Mouse (Mus musculus): ENCODE results near the gene Ifna11. TPM values are rescaled to one million over a fixed set of nuclear protein-coding genes. Genes with fewer than 3 reads are reported as not detected.
"Not testable (repeated sequence)": the region's sequence is repeated elsewhere in the genome, so short reads cannot be mapped to it uniquely, and the experiment has no call there.

Ifna11 gene
- total RNA-seq (2021): not detected

DNA sequence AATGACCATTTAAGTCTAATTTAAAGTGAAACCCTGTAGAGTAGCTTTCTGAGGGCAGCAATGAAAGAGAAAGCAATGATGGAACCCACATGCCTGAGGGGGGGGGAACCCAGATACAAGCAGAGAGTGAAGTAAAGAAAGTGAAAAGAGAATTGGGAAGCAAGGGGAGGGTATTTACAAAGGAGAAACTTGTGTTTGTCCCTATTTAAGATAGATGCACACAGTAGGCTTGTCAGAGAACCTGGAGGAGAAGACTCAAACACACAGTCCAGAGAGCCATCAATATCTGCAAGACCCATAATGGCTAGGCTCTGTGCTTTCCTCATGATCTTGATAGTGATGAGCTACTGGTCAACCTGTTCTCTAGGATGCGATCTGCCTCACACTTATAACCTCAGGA, at the start of gene Ifna11:
Ifna11 (plus strand) TSS at position 301 of the 400 bp plus-strand sequence.
- no peak for DNase-seq (ENCODE audit: extremely low spot score in 1 of 2, low spot score in 1 of 2)

DNA sequence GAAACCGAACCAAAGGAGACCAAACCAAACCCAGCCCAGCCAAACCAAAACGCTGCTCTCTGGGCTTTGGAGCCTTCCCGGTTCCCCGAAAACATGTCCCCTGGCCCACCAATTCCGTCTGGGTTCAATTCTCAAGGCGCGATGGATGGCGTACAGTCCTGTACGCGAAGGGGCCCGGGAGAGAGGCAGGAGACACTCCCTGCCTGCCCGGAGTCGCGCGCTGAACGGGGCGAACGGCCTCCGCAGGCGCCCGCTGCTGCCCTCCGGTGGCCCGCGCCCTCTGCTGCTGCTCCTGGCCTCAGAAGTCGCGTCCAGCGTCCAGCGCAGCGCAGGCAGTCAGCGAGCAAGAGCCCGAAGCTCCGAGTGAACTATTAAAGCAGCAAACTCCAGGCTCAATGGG, 46.2 kb upstream of the Ifna11 start, which contains the start of gene Gm13290:
Gm13290 (plus strand) TSS at position 301 of the 400 bp plus-strand sequence.
- not testable (repeated sequence) for DNase-seq (ENCODE audit: extremely low spot score in 1 of 2, low spot score in 1 of 2)

DNA sequence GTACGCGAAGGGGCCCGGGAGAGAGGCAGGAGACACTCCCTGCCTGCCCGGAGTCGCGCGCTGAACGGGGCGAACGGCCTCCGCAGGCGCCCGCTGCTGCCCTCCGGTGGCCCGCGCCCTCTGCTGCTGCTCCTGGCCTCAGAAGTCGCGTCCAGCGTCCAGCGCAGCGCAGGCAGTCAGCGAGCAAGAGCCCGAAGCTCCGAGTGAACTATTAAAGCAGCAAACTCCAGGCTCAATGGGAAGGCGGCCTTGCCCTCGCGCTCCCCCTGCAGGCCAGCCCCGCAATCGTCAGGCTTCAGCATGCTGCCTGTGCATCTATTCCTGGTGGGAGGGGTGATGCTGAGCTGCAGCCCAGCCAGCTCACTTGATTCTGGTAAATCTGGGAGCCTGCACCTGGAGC, 43.1 kb upstream of the Ifna11 start, which contains the start of gene Gm13289:
Gm13289 (plus strand) TSS at position 301 of the 400 bp plus-strand sequence.
- DNase-seq (ENCODE audit: extremely low spot score in 1 of 2, low spot score in 1 of 2): not testable (repeated sequence)

DNA sequence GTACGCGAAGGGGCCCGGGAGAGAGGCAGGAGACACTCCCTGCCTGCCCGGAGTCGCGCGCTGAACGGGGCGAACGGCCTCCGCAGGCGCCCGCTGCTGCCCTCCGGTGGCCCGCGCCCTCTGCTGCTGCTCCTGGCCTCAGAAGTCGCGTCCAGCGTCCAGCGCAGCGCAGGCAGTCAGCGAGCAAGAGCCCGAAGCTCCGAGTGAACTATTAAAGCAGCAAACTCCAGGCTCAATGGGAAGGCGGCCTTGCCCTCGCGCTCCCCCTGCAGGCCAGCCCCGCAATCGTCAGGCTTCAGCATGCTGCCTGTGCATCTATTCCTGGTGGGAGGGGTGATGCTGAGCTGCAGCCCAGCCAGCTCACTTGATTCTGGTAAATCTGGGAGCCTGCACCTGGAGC, 40.2 kb upstream of the Ifna11 start, which contains the start of gene Gm13272:
Gm13272 (plus strand) TSS at position 301 of the 400 bp plus-strand sequence.
- DNase-seq (ENCODE audit: extremely low spot score in 1 of 2, low spot score in 1 of 2): not testable (repeated sequence)

DNA sequence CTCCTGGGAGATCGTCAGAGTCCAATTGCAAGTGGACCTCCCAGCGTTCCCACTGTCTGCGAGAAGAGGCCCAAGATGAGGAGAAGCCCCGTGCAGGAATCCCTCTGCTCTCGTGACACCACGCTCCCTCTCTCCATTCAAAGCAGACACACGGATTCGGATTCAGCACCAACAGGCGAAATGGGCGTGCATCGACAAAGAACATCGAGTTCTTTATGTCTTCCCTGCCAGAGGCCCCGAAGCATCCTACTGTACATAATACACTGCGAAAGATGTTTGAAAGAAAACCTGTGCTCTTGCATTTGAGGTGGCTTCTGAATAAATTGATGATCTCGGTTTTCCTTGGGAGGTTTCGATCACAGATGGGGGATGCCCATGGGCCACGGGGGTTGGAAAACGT, 39.4 kb upstream of the Ifna11 start:
- not testable (repeated sequence) for DNase-seq (ENCODE audit: extremely low spot score in 1 of 2, low spot score in 1 of 2)

DNA sequence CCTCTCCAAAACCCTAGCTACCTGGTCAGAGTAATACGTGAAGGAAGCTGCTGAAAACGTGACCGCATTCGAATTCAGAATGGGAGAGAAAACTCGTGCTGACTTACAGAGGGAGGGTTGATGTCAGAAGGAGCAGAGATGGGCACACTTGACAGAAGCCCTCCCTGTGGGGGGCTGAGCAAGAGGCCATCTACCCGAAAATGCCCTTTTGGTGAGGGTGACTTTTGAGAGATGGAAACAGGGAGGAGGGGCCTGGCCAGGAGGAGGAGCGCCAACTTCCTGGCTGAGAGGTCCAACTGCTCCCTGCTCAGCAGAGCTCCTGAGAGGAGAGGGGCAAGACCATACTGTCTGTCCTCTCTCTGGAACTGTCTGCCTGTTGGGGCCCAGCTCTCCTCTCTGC, 37.9 kb upstream of the Ifna11 start, which contains the start of gene Ifnz:
Ifnz (plus strand) TSS at position 301 of the 400 bp plus-strand sequence.
- not testable (repeated sequence) for DNase-seq (ENCODE audit: extremely low spot score in 1 of 2, low spot score in 1 of 2)

DNA sequence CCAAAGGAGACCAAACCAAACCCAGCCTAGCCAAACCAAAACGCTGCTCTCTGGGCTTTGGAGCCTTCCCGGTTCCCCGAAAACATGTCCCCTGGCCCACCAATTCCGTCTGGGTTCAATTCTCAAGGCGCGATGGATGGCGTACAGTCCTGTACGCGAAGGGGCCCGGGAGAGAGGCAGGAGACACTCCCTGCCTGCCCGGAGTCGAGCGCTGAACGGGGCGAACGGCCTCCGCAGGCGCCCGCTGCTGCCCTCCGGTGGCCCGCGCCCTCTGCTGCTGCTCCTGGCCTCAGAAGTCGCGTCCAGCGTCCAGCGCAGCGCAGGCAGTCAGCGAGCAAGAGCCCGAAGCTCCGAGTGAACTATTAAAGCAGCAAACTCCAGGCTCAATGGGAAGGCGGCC, 37.4 kb upstream of the Ifna11 start:
- not testable (repeated sequence) for DNase-seq (ENCODE audit: extremely low spot score in 1 of 2, low spot score in 1 of 2)

DNA sequence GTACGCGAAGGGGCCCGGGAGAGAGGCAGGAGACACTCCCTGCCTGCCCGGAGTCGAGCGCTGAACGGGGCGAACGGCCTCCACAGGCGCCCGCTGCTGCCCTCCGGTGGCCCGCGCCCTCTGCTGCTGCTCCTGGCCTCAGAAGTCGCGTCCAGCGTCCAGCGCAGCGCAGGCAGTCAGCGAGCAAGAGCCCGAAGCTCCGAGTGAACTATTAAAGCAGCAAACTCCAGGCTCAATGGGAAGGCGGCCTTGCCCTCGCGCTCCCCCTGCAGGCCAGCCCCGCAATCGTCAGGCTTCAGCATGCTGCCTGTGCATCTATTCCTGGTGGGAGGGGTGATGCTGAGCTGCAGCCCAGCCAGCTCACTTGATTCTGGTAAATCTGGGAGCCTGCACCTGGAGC, 34.4 kb upstream of the Ifna11 start, which contains the start of gene Gm13276:
Gm13276 (plus strand) TSS at position 301 of the 400 bp plus-strand sequence.
- not testable (repeated sequence) for DNase-seq (ENCODE audit: extremely low spot score in 1 of 2, low spot score in 1 of 2)

DNA sequence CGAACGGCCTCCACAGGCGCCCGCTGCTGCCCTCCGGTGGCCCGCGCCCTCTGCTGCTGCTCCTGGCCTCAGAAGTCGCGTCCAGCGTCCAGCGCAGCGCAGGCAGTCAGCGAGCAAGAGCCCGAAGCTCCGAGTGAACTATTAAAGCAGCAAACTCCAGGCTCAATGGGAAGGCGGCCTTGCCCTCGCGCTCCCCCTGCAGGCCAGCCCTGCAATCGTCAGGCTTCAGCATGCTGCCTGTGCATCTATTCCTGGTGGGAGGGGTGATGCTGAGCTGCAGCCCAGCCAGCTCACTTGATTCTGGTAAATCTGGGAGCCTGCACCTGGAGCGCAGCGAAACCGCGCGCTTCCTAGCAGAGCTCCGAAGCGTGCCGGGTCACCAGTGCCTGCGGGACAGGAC, 31.4 kb upstream of the Ifna11 start, which contains the start of gene Gm13277:
Gm13277 (plus strand) TSS at position 231 of the 400 bp plus-strand sequence.
- DNase-seq (ENCODE audit: extremely low spot score in 1 of 2, low spot score in 1 of 2): peak; percentile 13 to 53

DNA sequence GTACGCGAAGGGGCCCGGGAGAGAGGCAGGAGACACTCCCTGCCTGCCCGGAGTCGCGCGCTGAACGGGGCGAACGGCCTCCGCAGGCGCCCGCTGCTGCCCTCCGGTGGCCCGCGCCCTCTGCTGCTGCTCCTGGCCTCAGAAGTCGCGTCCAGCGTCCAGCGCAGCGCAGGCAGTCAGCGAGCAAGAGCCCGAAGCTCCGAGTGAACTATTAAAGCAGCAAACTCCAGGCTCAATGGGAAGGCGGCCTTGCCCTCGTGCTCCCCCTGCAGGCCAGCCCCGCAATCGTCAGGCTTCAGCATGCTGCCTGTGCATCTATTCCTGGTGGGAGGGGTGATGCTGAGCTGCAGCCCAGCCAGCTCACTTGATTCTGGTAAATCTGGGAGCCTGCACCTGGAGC, 28.5 kb upstream of the Ifna11 start, which contains the start of gene Gm13278:
Gm13278 (plus strand) TSS at position 301 of the 400 bp plus-strand sequence.
- not testable (repeated sequence) for DNase-seq (ENCODE audit: extremely low spot score in 1 of 2, low spot score in 1 of 2)

DNA sequence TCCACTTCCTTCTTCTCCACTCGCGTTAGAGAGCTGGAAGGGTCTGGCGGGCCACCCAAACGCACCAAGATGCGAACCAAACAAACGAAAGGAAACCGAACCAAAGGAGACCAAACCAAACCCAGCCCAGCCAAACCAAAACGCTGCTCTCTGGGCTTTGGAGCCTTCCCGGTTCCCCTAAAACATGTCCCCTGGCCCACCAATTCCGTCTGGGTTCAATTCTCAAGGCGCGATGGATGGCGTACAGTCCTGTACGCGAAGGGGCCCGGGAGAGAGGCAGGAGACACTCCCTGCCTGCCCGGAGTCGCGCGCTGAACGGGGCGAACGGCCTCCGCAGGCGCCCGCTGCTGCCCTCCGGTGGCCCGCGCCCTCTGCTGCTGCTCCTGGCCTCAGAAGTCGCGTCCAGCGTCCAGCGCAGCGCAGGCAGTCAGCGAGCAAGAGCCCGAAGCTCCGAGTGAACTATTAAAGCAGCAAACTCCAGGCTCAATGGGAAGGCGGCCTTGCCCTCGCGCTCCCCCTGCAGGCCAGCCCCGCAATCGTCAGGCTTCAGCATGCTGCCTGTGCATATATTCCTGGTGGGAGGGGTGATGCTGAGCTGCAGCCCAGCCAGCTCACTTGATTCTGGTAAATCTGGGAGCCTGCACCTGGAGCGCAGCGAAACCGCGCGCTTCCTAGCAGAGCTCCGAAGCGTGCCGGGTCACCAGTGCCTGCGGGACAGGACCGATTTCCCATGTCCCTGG, 25.7 kb upstream of the Ifna11 start, which contains the start of gene Gm13275:
Gm13275 (plus strand) TSS at position 552 of the 740 bp plus-strand sequence.
- peak; percentile 56 to 73 for DNase-seq (ENCODE audit: extremely low spot score in 1 of 2, low spot score in 1 of 2)

DNA sequence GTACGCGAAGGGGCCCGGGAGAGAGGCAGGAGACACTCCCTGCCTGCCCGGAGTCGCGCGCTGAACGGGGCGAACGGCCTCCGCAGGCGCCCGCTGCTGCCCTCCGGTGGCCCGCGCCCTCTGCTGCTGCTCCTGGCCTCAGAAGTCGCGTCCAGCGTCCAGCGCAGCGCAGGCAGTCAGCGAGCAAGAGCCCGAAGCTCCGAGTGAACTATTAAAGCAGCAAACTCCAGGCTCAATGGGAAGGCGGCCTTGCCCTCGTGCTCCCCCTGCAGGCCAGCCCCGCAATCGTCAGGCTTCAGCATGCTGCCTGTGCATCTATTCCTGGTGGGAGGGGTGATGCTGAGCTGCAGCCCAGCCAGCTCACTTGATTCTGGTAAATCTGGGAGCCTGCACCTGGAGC, 22.7 kb upstream of the Ifna11 start, which contains the start of gene Gm13279:
Gm13279 (plus strand) TSS at position 301 of the 400 bp plus-strand sequence.
- not testable (repeated sequence) for DNase-seq (ENCODE audit: extremely low spot score in 1 of 2, low spot score in 1 of 2)

DNA sequence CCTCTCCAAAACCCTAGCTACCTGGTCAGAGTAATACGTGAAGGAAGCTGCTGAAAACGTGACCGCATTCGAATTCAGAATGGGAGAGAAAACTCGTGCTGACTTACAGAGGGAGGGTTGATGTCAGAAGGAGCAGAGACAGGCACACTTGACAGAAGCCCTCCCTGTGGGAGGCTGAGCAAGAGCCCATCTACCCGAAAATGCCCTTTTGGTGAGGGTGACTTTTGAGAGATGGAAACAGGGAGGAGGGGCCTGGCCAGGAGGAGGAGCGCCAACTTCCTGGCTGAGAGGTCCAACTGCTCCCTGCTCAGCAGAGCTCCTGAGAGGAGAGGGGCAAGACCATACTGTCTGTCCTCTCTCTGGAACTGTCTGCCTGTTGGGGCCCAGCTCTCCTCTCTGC, 20.4 kb upstream of the Ifna11 start, which contains the start of gene Gm13285:
Gm13285 (plus strand) TSS at position 301 of the 400 bp plus-strand sequence.
- not testable (repeated sequence) for DNase-seq (ENCODE audit: extremely low spot score in 1 of 2, low spot score in 1 of 2)

DNA sequence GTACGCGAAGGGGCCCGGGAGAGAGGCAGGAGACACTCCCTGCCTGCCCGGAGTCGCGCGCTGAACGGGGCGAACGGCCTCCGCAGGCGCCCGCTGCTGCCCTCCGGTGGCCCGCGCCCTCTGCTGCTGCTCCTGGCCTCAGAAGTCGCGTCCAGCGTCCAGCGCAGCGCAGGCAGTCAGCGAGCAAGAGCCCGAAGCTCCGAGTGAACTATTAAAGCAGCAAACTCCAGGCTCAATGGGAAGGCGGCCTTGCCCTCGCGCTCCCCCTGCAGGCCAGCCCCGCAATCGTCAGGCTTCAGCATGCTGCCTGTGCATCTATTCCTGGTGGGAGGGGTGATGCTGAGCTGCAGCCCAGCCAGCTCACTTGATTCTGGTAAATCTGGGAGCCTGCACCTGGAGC, 16.8 kb upstream of the Ifna11 start, which contains the start of gene Gm13287:
Gm13287 (plus strand) TSS at position 301 of the 400 bp plus-strand sequence.
- not testable (repeated sequence) for DNase-seq (ENCODE audit: extremely low spot score in 1 of 2, low spot score in 1 of 2)

DNA sequence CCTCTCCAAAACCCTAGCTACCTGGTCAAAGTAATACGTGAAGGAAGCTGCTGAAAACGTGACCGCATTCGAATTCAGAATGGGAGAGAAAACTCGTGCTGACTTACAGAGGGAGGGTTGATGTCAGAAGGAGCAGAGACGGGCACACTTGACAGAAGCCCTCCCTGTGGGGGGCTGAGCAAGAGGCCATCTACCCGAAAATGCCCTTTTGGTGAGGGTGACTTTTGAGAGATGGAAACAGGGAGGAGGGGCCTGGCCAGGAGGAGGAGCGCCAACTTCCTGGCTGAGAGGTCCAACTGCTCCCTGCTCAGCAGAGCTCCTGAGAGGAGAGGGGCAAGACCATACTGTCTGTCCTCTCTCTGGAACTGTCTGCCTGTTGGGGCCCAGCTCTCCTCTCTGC, 14.5 kb upstream of the Ifna11 start, which contains the start of gene Gm13288:
Gm13288 (plus strand) TSS at position 301 of the 400 bp plus-strand sequence.
- DNase-seq (ENCODE audit: extremely low spot score in 1 of 2, low spot score in 1 of 2): not testable (repeated sequence)

DNA sequence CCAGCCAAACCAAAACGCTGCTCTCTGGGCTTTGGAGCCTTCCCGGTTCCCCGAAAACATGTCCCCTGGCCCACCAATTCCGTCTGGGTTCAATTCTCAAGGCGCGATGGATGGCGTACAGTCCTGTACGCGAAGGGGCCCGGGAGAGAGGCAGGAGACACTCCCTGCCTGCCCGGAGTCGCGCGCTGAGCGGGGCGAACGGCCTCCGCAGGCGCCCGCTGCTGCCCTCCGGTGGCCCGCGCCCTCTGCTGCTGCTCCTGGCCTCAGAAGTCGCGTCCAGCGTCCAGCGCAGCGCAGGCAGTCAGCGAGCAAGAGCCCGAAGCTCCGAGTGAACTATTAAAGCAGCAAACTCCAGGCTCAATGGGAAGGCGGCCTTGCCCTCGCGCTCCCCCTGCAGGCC, 14.0 kb upstream of the Ifna11 start:
- not testable (repeated sequence) for DNase-seq (ENCODE audit: extremely low spot score in 1 of 2, low spot score in 1 of 2)

DNA sequence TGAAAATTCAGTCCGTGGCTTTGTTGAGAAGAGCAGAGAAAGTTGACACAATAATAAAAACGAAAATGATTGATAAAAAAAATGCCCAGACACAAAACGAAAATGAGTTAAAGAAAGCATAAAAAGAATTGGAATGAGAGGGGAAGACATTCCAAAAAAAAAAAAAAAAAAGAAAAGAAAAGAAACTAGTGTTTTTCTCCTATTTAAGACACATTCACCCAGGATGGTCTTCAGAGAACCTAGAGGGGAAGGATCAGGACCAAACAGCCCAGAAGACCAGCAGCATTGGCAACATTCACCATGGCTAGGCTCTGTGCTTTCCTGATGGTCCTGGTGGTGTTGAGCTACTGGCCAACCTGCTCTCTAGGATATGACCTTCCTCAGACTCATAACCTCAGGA, 3.8 kb upstream of the Ifna11 start, which contains the start of gene Ifna7:
Ifna7 (plus strand) TSS at position 301 of the 400 bp plus-strand sequence.
- no peak for DNase-seq (ENCODE audit: extremely low spot score in 1 of 2, low spot score in 1 of 2)

DNA sequence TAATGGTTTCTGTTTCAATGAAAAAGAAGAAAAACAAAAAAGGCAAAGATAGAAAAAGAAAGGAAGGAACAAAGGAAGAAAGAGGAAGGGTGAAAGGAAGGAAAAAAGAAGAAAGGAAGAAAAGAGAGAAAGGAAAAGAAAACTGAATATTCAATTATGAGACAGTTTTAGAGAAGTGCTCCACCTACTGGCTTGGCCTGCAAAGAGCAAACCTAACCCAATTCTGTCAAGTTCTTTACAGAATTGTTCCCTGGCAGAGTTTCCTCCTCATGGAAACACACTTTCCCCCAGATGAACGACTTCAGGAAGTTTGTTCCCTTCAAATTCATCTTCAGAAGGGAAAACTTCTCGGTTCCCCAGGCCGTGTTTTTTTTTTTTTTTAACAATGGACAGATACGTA, 3.2 kb downstream of the Ifna11 start:
- peak in 1 of 2 experiments; percentile 27 for DNase-seq (ENCODE audit: extremely low spot score in 1 of 2, low spot score in 1 of 2)

DNA sequence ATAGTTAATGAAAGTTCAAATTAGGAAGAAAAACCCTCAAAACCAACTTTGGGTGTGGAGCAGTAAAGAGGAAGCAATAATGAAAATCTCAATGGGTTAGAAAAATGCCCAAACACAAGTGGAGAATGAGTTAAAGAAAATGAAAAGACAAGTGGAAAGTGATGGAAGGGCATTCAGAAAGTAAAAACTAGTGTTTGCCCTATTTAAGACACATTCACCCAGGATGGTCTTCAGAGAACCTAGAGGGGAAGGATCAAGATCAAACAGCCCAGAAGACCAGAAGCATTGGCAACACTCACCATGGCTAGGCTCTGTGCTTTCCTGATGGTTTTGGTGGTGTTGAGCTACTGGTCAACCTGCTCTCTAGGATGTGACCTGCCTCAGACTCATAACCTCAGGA, 7.4 kb downstream of the Ifna11 start, which contains the start of gene Ifna6:
Ifna6 (plus strand) TSS at position 301 of the 400 bp plus-strand sequence.
- not testable (repeated sequence) for DNase-seq (ENCODE audit: extremely low spot score in 1 of 2, low spot score in 1 of 2)

DNA sequence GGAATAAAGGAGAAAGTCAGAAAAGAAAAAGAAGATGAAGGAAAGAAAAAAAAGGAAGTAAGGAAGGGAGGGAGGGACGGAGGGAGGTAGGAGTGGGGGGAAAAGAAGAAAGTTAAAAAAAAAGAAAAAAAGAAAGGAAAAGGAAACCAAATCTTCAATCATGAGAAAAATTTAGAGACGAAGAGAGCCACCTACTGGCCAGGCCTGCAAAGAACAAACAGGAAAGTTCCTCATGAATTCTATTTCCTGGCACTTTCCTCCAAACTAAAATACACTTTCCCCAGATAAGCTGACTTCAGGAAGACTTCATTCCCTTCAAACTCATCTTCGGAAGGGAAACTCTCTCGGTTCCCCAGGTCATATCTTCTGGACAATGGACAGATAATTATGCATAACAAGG, 10.8 kb downstream of the Ifna11 start:
- DNase-seq (ENCODE audit: extremely low spot score in 1 of 2, low spot score in 1 of 2): peak; percentile 13 to 53

DNA sequence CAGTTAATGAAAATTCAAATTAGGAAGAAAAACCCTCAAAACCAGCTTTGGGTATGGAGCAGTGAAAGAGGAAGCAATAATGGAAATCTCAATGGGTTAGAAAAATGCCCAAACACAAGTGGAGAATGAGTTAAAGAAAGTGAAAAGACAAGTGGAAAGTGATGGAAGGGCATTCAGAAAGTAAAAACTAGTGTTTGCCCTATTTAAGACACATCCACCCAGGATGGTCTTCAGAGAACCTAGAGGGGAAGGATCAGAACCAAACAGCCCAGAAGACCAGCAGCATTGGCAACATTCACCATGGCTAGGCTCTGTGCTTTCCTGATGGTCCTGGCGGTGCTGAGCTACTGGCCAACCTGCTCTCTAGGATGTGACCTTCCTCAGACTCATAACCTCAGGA, 15.5 kb downstream of the Ifna11 start, which contains the start of gene Ifna5:
Ifna5 (plus strand) TSS at position 301 of the 400 bp plus-strand sequence.
- DNase-seq (ENCODE audit: extremely low spot score in 1 of 2, low spot score in 1 of 2): not testable (repeated sequence)

Data from layer of hippocampus, postnatal 25 days (tissue).